Mouse (Mus musculus) cerebellum, adult 8-10 months (tissue): Measurements from ENCODE around the gene Ms4a6c.
"Not testable (repeated sequence)": the region's sequence is repeated elsewhere in the genome, so short reads cannot be mapped to it uniquely, and the experiment has no call there.

Source experiments
- DNase-seq: peaks from one replicate; pipeline ENCODE4 v3.0.0; 2022

Gene Ms4a6c

GRCm38 (mm10) chr19:11469215-11469614 lies at the start of gene Ms4a6c:
Ms4a6c (plus strand) TSS chr19:11469366.
- DNase-seq: not testable (repeated sequence)

- DNase-seq: not testable (repeated sequence)
These were observed 38.0 kb upstream of the Ms4a6c start for GRCm38 (mm10) chr19:11431209-11431608.

- DNase-seq: no peak
These were observed 33.9 kb upstream of the Ms4a6c start for GRCm38 (mm10) chr19:11435058-11435834.

GRCm38 (mm10) chr19:11443338-11443737 lies 25.8 kb upstream of the Ms4a6c start, which contains the start of gene Ms4a4b:
Ms4a4b (plus strand) TSS chr19:11443553.
- no peak for DNase-seq

- no peak for DNase-seq
These were observed 25.2 kb upstream of the Ms4a6c start for GRCm38 (mm10) chr19:11443964-11444363.

- DNase-seq: no peak
These were observed 21.9 kb upstream of the Ms4a6c start for GRCm38 (mm10) chr19:11447238-11447637.

GRCm38 (mm10) chr19:11459041-11459440 lies 10.1 kb upstream of the Ms4a6c start:
- not testable (repeated sequence) for DNase-seq

GRCm38 (mm10) chr19:11464795-11465194 lies 4.4 kb upstream of the Ms4a6c start:
- DNase-seq: not testable (repeated sequence)

- DNase-seq: no peak
These were observed 2.7 kb upstream of the Ms4a6c start for GRCm38 (mm10) chr19:11466471-11466870.

GRCm38 (mm10) chr19:11468361-11468760 lies 805 bp upstream of the Ms4a6c start:
- DNase-seq: not testable (repeated sequence)

- DNase-seq: no peak
These were observed 10.5 kb downstream of the Ms4a6c start for GRCm38 (mm10) chr19:11479714-11480113.

- no peak for DNase-seq
These were observed 13.5 kb downstream of the Ms4a6c start for GRCm38 (mm10) chr19:11482684-11483083.

- no peak for DNase-seq
These were observed 14.8 kb downstream of the Ms4a6c start for GRCm38 (mm10) chr19:11483941-11484340.

- DNase-seq: no peak
These were observed 15.2 kb downstream of the Ms4a6c start for GRCm38 (mm10) chr19:11484388-11484787.

- DNase-seq: no peak
These were observed 16.1 kb downstream of the Ms4a6c start for GRCm38 (mm10) chr19:11485266-11485665.

GRCm38 (mm10) chr19:11485746-11486145 lies 16.6 kb downstream of the Ms4a6c start, which contains the start of gene Gm8369:
Gm8369 (plus strand) TSS chr19:11485938.
- no peak for DNase-seq

- DNase-seq: no peak
These were observed 17.4 kb downstream of the Ms4a6c start for GRCm38 (mm10) chr19:11486599-11486998.

- DNase-seq: no peak
These were observed 22.4 kb downstream of the Ms4a6c start for GRCm38 (mm10) chr19:11491406-11492189.

GRCm38 (mm10) chr19:11492671-11493070 lies 23.5 kb downstream of the Ms4a6c start:
- no peak for DNase-seq

GRCm38 (mm10) chr19:11494519-11494918 lies 25.4 kb downstream of the Ms4a6c start:
- no peak for DNase-seq

- DNase-seq: no peak
These were observed 27.2 kb downstream of the Ms4a6c start for GRCm38 (mm10) chr19:11496361-11496760.

- DNase-seq: not testable (repeated sequence)
These were observed 28.1 kb downstream of the Ms4a6c start for GRCm38 (mm10) chr19:11497300-11497699.

- no peak for DNase-seq
These were observed 31.6 kb downstream of the Ms4a6c start for GRCm38 (mm10) chr19:11500796-11501195.

GRCm38 (mm10) chr19:11501326-11501725 lies 32.2 kb downstream of the Ms4a6c start:
- no peak for DNase-seq
